Mouse (Mus musculus): ENCODE measurements around the gene Klrc1. TPM values are rescaled to one million over a fixed set of nuclear protein-coding genes. Genes with fewer than 3 reads are reported as not detected.
"Not testable (repeated sequence)": the region's sequence is repeated elsewhere in the genome, so short reads cannot be mapped to it uniquely, and the experiment has no call there.

Gene Klrc1
- polyA plus RNA-seq (2014; fragmentation: Nextera tagmentation; extraction: Ambion mirVana) = not detected in 2 replicates

- Histone ChIP-seq H3K36me3 (ENCODE audit: control insufficient read depth, insufficient read depth, low read length) (no peaks in the 10 kb centered on the region), H3K9me3 (replicated peaks; ENCODE audit: control insufficient read depth, low read length) (no peaks in the 10 kb centered on the region), H3K27me3 (ENCODE audit: control insufficient read depth, insufficient read depth, low read length) (no peaks in the 10 kb centered on the region), H3K9ac (ENCODE audit: low read depth, low read length) (no peak within 1 kb of the TSS), H3K4me2 (no peak within 1 kb of the TSS), H3K4me3 (ENCODE audit: low read depth, low read length) (no peak within 1 kb of the TSS), H3K27ac (ENCODE audit: low read depth, low read length) (no peak within 1 kb of the TSS), H3K4me1 (ENCODE audit: control insufficient read depth, insufficient read depth, low read length) (no peaks in the 10 kb centered on the region)
- 73% methylated on average over 3 of the region's 3 CpGs for WGBS (ENCODE audit: insufficient replicate concordance)
- ATAC-seq (replicated peaks; ENCODE audit: insufficient number of reproducible peaks, low FRiP score, low TSS enrichment) = no peak
Measured at GRCm38 (mm10) chr6:129678873-129679272, at the start of gene Klrc1. Klrc1 (minus strand) TSS chr6:129678973.

GRCm38 (mm10) chr6:129727237-129727636 is 48.5 kb upstream of the Klrc1 start:
- no peaks in the 10 kb centered on the region for H3K4me1 ChIP-seq (ENCODE audit: control insufficient read depth, insufficient read depth, low read length)
- H3K27ac ChIP-seq (ENCODE audit: low read depth, low read length) = no peak overlapping the region
- no peak overlapping the region for H3K9ac ChIP-seq (ENCODE audit: low read depth, low read length)
- no peaks in the 10 kb centered on the region for H3K27me3 ChIP-seq (ENCODE audit: control insufficient read depth, insufficient read depth, low read length)
- WGBS (ENCODE audit: insufficient replicate concordance) = 77% methylated on average over 1 of the region's 1 CpGs
- no peak for ATAC-seq (replicated peaks; ENCODE audit: insufficient number of reproducible peaks, low FRiP score, low TSS enrichment)
- H3K9me3 ChIP-seq (replicated peaks; ENCODE audit: control insufficient read depth, low read length) = no peaks in the 10 kb centered on the region
- H3K36me3 ChIP-seq (ENCODE audit: control insufficient read depth, insufficient read depth, low read length) = no peaks in the 10 kb centered on the region
- H3K4me3 ChIP-seq (ENCODE audit: low read depth, low read length) = no peak overlapping the region
- H3K4me2 ChIP-seq = no peak overlapping the region

- Histone ChIP-seq H3K4me3 (ENCODE audit: low read depth, low read length) (no peak overlapping the region), H3K27ac (ENCODE audit: low read depth, low read length) (no peak overlapping the region), H3K9me3 (replicated peaks; ENCODE audit: control insufficient read depth, low read length) (no peaks in the 10 kb centered on the region), H3K36me3 (ENCODE audit: control insufficient read depth, insufficient read depth, low read length) (no peaks in the 10 kb centered on the region), H3K4me2 (no peak overlapping the region), H3K9ac (ENCODE audit: low read depth, low read length) (no peak overlapping the region), H3K27me3 (ENCODE audit: control insufficient read depth, insufficient read depth, low read length) (no peaks in the 10 kb centered on the region), H3K4me1 (ENCODE audit: control insufficient read depth, insufficient read depth, low read length) (no peaks in the 10 kb centered on the region)
- ATAC-seq (replicated peaks; ENCODE audit: insufficient number of reproducible peaks, low FRiP score, low TSS enrichment) = no peak
- WGBS (ENCODE audit: insufficient replicate concordance) = 67% methylated on average over 1 of the region's 1 CpGs
Measured at GRCm38 (mm10) chr6:129721390-129721789, 42.6 kb upstream of the Klrc1 start.

- H3K27ac ChIP-seq (ENCODE audit: low read depth, low read length) = no peak overlapping the region
- H3K9ac ChIP-seq (ENCODE audit: low read depth, low read length) = no peak overlapping the region
- H3K4me1 ChIP-seq (ENCODE audit: control insufficient read depth, insufficient read depth, low read length) = no peaks in the 10 kb centered on the region
- H3K4me2 ChIP-seq = no peak overlapping the region
- H3K9me3 ChIP-seq (replicated peaks; ENCODE audit: control insufficient read depth, low read length) = no peaks in the 10 kb centered on the region
- no peaks in the 10 kb centered on the region for H3K27me3 ChIP-seq (ENCODE audit: control insufficient read depth, insufficient read depth, low read length)
- no peaks in the 10 kb centered on the region for H3K36me3 ChIP-seq (ENCODE audit: control insufficient read depth, insufficient read depth, low read length)
- no peak for ATAC-seq (replicated peaks; ENCODE audit: insufficient number of reproducible peaks, low FRiP score, low TSS enrichment)
- 35% methylated on average over 3 of the region's 3 CpGs for WGBS (ENCODE audit: insufficient replicate concordance)
- H3K4me3 ChIP-seq (ENCODE audit: low read depth, low read length) = no peak overlapping the region
Measured at GRCm38 (mm10) chr6:129720487-129720886, 41.7 kb upstream of the Klrc1 start.

GRCm38 (mm10) chr6:129717032-129717431 is 38.3 kb upstream of the Klrc1 start, which contains the start of gene Klri1:
Klri1 (minus strand) TSS chr6:129717132.
- Histone ChIP-seq H3K36me3 (ENCODE audit: control insufficient read depth, insufficient read depth, low read length) (no peaks in the 10 kb centered on the region), H3K27ac (ENCODE audit: low read depth, low read length) (no peak within 1 kb of the TSS), H3K9ac (ENCODE audit: low read depth, low read length) (no peak within 1 kb of the TSS), H3K27me3 (ENCODE audit: control insufficient read depth, insufficient read depth, low read length) (no peaks in the 10 kb centered on the region), H3K4me3 (ENCODE audit: low read depth, low read length) (no peak within 1 kb of the TSS), H3K4me1 (ENCODE audit: control insufficient read depth, insufficient read depth, low read length) (no peaks in the 10 kb centered on the region), H3K9me3 (replicated peaks; ENCODE audit: control insufficient read depth, low read length) (no peaks in the 10 kb centered on the region), H3K4me2 (no peak within 1 kb of the TSS)
- ATAC-seq (replicated peaks; ENCODE audit: insufficient number of reproducible peaks, low FRiP score, low TSS enrichment) = no peak
- WGBS (ENCODE audit: insufficient replicate concordance) = 68% methylated on average over 4 of the region's 4 CpGs

GRCm38 (mm10) chr6:129713566-129713965 is 34.8 kb upstream of the Klrc1 start:
- no peaks in the 10 kb centered on the region for H3K27me3 ChIP-seq (ENCODE audit: control insufficient read depth, insufficient read depth, low read length)
- no peak for ATAC-seq (replicated peaks; ENCODE audit: insufficient number of reproducible peaks, low FRiP score, low TSS enrichment)
- H3K9ac ChIP-seq (ENCODE audit: low read depth, low read length) = no peak overlapping the region
- H3K4me3 ChIP-seq (ENCODE audit: low read depth, low read length) = no peak overlapping the region
- no peaks in the 10 kb centered on the region for H3K36me3 ChIP-seq (ENCODE audit: control insufficient read depth, insufficient read depth, low read length)
- H3K27ac ChIP-seq (ENCODE audit: low read depth, low read length) = no peak overlapping the region
- H3K4me2 ChIP-seq = no peak overlapping the region
- H3K4me1 ChIP-seq (ENCODE audit: control insufficient read depth, insufficient read depth, low read length) = no peaks in the 10 kb centered on the region
- WGBS (ENCODE audit: insufficient replicate concordance) = 37% methylated on average over 1 of the region's 1 CpGs
- no peaks in the 10 kb centered on the region for H3K9me3 ChIP-seq (replicated peaks; ENCODE audit: control insufficient read depth, low read length)

GRCm38 (mm10) chr6:129691436-129691835 is 12.7 kb upstream of the Klrc1 start:
- not testable (repeated sequence) for H3K27ac ChIP-seq (ENCODE audit: low read depth, low read length); H3K9ac ChIP-seq (ENCODE audit: low read depth, low read length); H3K4me1 ChIP-seq (ENCODE audit: control insufficient read depth, insufficient read depth, low read length); H3K27me3 ChIP-seq (ENCODE audit: control insufficient read depth, insufficient read depth, low read length); ATAC-seq (replicated peaks; ENCODE audit: insufficient number of reproducible peaks, low FRiP score, low TSS enrichment); H3K36me3 ChIP-seq (ENCODE audit: control insufficient read depth, insufficient read depth, low read length); H3K4me3 ChIP-seq (ENCODE audit: low read depth, low read length); H3K9me3 ChIP-seq (replicated peaks; ENCODE audit: control insufficient read depth, low read length); H3K4me2 ChIP-seq
- 50% methylated on average over 10 of the region's 10 CpGs for WGBS (ENCODE audit: insufficient replicate concordance)

- Histone ChIP-seq H3K9me3 (replicated peaks; ENCODE audit: control insufficient read depth, low read length) (no peaks in the 10 kb centered on the region), H3K4me3 (ENCODE audit: low read depth, low read length) (no peak overlapping the region), H3K9ac (ENCODE audit: low read depth, low read length) (no peak overlapping the region), H3K4me2 (no peak overlapping the region), H3K36me3 (ENCODE audit: control insufficient read depth, insufficient read depth, low read length) (no peaks in the 10 kb centered on the region), H3K27me3 (ENCODE audit: control insufficient read depth, insufficient read depth, low read length) (no peaks in the 10 kb centered on the region), H3K4me1 (ENCODE audit: control insufficient read depth, insufficient read depth, low read length) (no peaks in the 10 kb centered on the region), H3K27ac (ENCODE audit: low read depth, low read length) (no peak overlapping the region)
- no peak for ATAC-seq (replicated peaks; ENCODE audit: insufficient number of reproducible peaks, low FRiP score, low TSS enrichment)
- 46% methylated on average over 1 of the region's 1 CpGs for WGBS (ENCODE audit: insufficient replicate concordance)
Measured at GRCm38 (mm10) chr6:129680379-129680778, 1.6 kb upstream of the Klrc1 start.

- H3K36me3 ChIP-seq (ENCODE audit: control insufficient read depth, insufficient read depth, low read length); H3K27me3 ChIP-seq (ENCODE audit: control insufficient read depth, insufficient read depth, low read length); H3K9ac ChIP-seq (ENCODE audit: low read depth, low read length); ATAC-seq (replicated peaks; ENCODE audit: insufficient number of reproducible peaks, low FRiP score, low TSS enrichment); H3K4me3 ChIP-seq (ENCODE audit: low read depth, low read length); H3K9me3 ChIP-seq (replicated peaks; ENCODE audit: control insufficient read depth, low read length); H3K4me1 ChIP-seq (ENCODE audit: control insufficient read depth, insufficient read depth, low read length); H3K4me2 ChIP-seq; H3K27ac ChIP-seq (ENCODE audit: low read depth, low read length): not testable (repeated sequence)
- WGBS (ENCODE audit: insufficient replicate concordance) = no CpG with 5 or more reads among the region's 3 CpGs
Measured at GRCm38 (mm10) chr6:129661301-129661700, 17.5 kb downstream of the Klrc1 start.

Measured in heart, embryonic 11.5 days (tissue).